Mouse (Mus musculus): ENCODE results near the gene Tmem208.

DNA sequence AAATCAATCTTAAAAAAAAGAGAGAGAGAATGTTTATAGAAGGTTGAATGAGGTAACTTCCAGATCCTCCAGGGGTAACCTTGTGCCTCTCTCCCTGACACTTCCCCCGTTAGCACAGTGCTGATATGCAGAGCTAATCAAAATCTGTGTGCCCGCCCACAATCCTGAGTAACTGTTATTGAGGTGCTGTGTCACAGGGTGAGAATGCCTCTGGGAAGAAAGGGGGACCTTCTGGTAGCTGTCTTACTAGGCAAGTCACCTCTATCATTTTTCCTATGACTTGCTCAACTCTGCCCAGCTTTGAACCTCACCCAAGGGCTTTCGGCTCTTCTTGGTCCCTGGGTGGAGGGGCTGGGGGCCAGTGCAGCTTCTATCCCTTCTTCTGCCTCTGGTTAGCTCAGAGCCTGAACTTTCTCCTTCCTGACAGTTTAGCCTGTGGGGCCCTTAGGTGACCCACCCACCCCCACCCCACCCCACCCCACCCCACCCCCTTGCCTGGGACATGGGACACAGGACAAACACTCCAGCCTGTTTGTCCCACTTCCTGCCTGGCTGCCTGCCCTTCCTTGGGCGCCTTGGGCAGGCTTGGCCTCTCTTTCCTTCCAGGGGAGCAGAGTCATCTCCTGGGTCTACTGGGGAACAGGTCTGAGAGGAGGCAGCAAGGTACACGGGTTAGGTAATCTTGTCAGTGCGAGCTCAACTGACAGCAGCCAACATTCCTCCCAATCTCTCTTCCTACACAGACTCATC, 13.9 kb downstream of the Tmem208 start:
- TF ChIP-seq CTCF (conservative IDR thresholded peaks at IDR 0.05; ENCODE audit: insufficient read depth, insufficient read length, low read depth, low read length) (no peak), POLR2A (IDR thresholded peaks at IDR 0.05; ENCODE audit: low read depth, low read length) (no peak)
